Mouse (Mus musculus) forebrain, embryonic 16.5 days (tissue): ENCODE data around the gene Tbc1d1. TPM values are rescaled to one million over a fixed set of nuclear protein-coding genes. Genes with fewer than 3 reads are reported as not detected.

ENCODE experiments used
- ATAC-seq: fragments of 200-750 bp; cut with Nextera tagmentation; 2 replicates; pipeline ENCODE4 v1.8.0; 2017; ENCODE audit warnings: mild to moderate bottlenecking, moderate library complexity
- H3K27ac ChIP-seq: fragments of 300-500 bp; sonication (generic); 2 replicates; pipeline ENCODE4 v1.5.1; 2014; ENCODE audit warnings: low read length, control low read depth
- H3K27me3 ChIP-seq: fragments of 300-500 bp; sonication (generic); replicated peaks from 2 replicates; pipeline ENCODE4 v1.6.1; 2014; ENCODE audit warnings: low read length; ENCODE audit not compliant: control insufficient read depth, insufficient read depth
- H3K36me3 ChIP-seq: fragments of 300-500 bp; sonication (generic); 2 replicates; pipeline ENCODE4 v1.6.1; 2014; ENCODE audit not compliant: control insufficient read depth, insufficient read depth
- H3K4me1 ChIP-seq: fragments of 300-500 bp; sonication (generic); replicated peaks from 2 replicates; pipeline ENCODE4 v1.6.1; 2014; ENCODE audit warnings: low read length; ENCODE audit not compliant: control insufficient read depth, insufficient read depth
- H3K4me2 ChIP-seq: fragments of 300-500 bp; sonication (generic); 2 replicates; pipeline ENCODE4 v1.6.1; 2014; ENCODE audit warnings: mild to moderate bottlenecking, low read length, control low read depth
- H3K4me3 ChIP-seq: fragments of 300-500 bp; sonication (generic); replicated peaks from 2 replicates; pipeline ENCODE4 v1.5.1; 2014; ENCODE audit warnings: mild to moderate bottlenecking, low read length, control low read depth
- H3K9ac ChIP-seq: fragments of 300-500 bp; sonication (generic); replicated peaks from 2 replicates; pipeline ENCODE4 v1.6.1; 2014; ENCODE audit warnings: low read depth, low read length, control low read depth
- H3K9me3 ChIP-seq: fragments of 300-500 bp; sonication (generic); 2 replicates; pipeline ENCODE4 v1.6.1; 2016; ENCODE audit warnings: low read length; ENCODE audit not compliant: control insufficient read depth
- WGBS: fragments of 180-500 bp; shearing (Covaris S2); extraction: QIAGEN DNeasy Blood & Tissue Kit; methylation state at CpG from one replicate; pipeline ENCODE4 v1.1.7; 2014; 5-methylcytosine and 5-hydroxymethylcytosine counted together
- polyA plus RNA-seq: library from polyadenylated mRNA; unstranded; fragments of >200 nt; fragmentation: Nextera tagmentation; extraction: Ambion mirVana; gene quantifications from 2 replicates; pipeline ENCODE4 v1.2.1, GENCODE M21; 2015

Tbc1d1 gene
- 11.5 and 11.6 TPM in 2 replicates for polyA plus RNA-seq

DNA sequence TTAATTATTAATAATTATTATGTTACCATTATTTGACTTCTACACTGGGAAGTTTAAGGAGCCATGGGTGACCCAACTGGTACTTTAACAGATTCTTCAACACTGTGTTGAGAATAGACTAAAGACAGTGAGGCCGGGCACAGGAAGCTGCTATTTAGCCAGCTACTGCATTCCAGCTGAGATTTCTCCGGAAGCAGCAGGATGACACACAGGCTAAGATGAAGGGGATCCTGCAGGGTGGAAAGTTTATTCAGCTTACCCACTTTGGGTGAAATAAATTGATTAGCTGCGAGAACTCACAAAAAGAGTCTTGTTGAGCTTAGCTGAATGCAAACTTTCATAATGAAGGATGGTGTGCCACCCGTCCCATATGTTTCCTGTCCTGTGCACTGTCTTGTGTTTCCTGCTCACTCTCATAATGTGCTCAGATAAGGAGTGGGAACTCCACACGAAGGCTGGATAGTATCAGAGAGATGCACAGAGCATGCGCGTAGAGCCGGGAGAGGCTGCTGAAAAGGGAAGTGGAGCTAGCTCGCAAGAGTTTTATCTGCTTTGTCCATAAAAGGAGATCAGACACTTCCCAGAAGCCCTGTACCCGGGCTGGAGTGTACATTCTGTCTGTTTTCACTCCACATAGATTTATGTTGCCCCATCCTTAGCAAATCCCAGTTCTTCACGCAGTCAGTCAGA is at the start of gene Tbc1d1:
TSS of gene Tbc1d1 (plus strand) at position 445 of the 690 bp plus-strand sequence.
- H3K27ac ChIP-seq = no peak within 1 kb of the TSS

DNA sequence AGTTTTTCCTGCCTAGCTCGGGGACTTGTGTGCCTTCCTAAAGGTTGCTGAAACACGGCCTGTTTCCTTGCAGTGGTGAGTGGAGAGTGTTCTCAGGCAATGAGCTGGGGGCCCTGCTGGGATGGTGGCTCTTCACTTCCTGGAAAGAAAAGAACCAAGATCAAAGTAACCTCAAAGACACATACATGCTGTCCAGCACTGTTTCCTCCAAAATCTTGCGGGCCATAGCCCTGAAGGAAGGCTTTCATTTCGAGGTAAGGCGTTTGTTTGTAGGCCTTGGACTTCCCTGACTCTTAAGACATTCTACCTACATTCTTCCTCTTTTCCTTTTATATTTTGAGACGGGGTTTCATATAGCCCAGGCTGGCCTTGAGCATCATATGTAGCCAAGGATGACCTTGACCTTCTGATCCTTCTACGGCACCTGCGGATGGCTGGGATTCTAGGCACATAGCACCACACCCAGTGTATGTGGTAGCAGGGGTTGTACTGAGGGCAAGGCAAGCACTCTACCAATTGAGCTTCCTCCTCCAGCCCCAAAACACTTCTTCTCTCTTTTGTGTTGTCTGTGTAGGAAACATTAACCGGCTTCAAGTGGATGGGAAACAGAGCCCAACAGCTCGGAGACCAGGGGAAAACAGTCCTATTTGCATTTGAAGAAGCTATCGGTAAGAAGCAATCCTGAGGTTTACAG is 48.4 kb upstream of the Tbc1d1 start:
- WGBS = 88% methylated on average over 11 of the region's 11 CpGs
- no peaks in the 10 kb centered on the region for H3K9me3 ChIP-seq
- H3K27me3 ChIP-seq = no peaks in the 10 kb centered on the region
- no peak overlapping the region for H3K4me3 ChIP-seq
- no peak overlapping the region for H3K9ac ChIP-seq
- no peak overlapping the region for H3K4me2 ChIP-seq
- peaks cover 27% of the 10 kb centered on the region for H3K36me3 ChIP-seq
- ATAC-seq = no peak
- H3K4me1 ChIP-seq = no peaks in the 10 kb centered on the region
- no peak overlapping the region for H3K27ac ChIP-seq

More for the DNA sequence above, at the start of gene Tbc1d1:
- 59% methylated on average over 11 of the region's 11 CpGs for WGBS
- no peak within 1 kb of the TSS for H3K9ac ChIP-seq
- no peak within 1 kb of the TSS for H3K4me3 ChIP-seq
- no peaks in the 10 kb centered on the region for H3K9me3 ChIP-seq
- no peaks in the 10 kb centered on the region for H3K36me3 ChIP-seq
- ATAC-seq = no peak
- no peak within 1 kb of the TSS for H3K4me2 ChIP-seq
- peaks cover 9% of the 10 kb centered on the region for H3K4me1 ChIP-seq
- H3K27me3 ChIP-seq = peaks cover 4% of the 10 kb centered on the region

GRCm38 (mm10) chr5:64109217-64109616 is 46.9 kb upstream of the Tbc1d1 start:
- Histone ChIP-seq H3K36me3 (peaks cover 36% of the 10 kb centered on the region), H3K4me2 (no peak overlapping the region), H3K9ac (no peak overlapping the region), H3K9me3 (no peaks in the 10 kb centered on the region), H3K27ac (no peak overlapping the region), H3K4me3 (no peak overlapping the region), H3K4me1 (no peaks in the 10 kb centered on the region), H3K27me3 (no peaks in the 10 kb centered on the region)
- 0 out of 2 replicates have a peak, but pooled peaks have one; percentile 55 for ATAC-seq
- 55% methylated on average over 3 of the region's 3 CpGs for WGBS

DNA sequence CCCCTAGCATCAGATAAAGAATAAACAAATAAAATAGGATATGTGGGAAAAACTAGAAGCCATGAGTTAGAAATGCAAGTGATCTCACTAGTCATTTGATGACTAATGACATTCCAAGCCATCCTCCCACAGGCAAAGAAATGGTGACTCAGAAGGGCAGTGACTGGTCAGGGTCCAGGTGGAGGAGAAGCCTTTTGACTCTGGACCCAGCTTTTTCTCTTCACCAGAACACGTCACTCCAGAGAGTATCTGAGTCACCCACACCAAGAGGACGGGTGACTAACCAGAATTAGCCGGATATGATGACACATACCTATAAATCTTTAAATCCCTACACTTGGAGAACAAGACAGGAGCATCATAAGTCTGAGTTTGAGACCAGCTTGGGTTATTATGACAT is 43.7 kb upstream of the Tbc1d1 start:
- WGBS = 96% methylated on average over 3 of the region's 3 CpGs
- Histone ChIP-seq H3K4me3 (no peak overlapping the region), H3K4me2 (no peak overlapping the region), H3K9ac (no peak overlapping the region), H3K9me3 (peaks cover 11% of the 10 kb centered on the region), H3K27me3 (no peaks in the 10 kb centered on the region), H3K4me1 (no peaks in the 10 kb centered on the region), H3K36me3 (peaks cover 52% of the 10 kb centered on the region), H3K27ac (no peak overlapping the region)
- no peak for ATAC-seq

GRCm38 (mm10) chr5:64114210-64114609 is 41.9 kb upstream of the Tbc1d1 start:
- ATAC-seq = no peak
- H3K36me3 ChIP-seq = peaks cover 45% of the 10 kb centered on the region
- peaks cover 11% of the 10 kb centered on the region for H3K9me3 ChIP-seq
- no peaks in the 10 kb centered on the region for H3K27me3 ChIP-seq
- no peaks in the 10 kb centered on the region for H3K4me1 ChIP-seq
- no peak overlapping the region for H3K4me3 ChIP-seq
- no peak overlapping the region for H3K4me2 ChIP-seq
- H3K27ac ChIP-seq = no peak overlapping the region
- 95% methylated on average over 6 of the region's 6 CpGs for WGBS
- no peak overlapping the region for H3K9ac ChIP-seq

DNA sequence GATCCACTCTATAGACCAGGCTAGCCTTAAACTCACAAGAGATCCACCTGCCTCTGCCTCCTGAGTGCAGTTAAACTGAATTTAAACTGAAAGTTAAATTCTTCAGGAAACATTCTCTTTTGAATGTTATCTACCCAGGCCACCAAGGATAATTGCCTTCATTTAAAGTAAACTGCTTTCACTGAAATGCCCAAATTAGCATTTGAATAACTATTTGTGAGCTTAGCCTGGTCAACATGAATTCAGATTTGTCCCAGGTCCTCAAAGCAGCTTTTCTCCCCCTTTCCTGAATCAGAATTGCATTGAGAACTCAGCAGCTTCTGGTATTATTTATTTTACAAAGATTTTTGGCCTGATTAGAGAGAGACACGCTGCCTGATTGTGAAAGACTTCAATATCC is 38.9 kb upstream of the Tbc1d1 start:
- Histone ChIP-seq H3K9me3 (peaks cover 11% of the 10 kb centered on the region), H3K4me1 (no peaks in the 10 kb centered on the region), H3K27ac (no peak overlapping the region), H3K27me3 (no peaks in the 10 kb centered on the region), H3K4me2 (no peak overlapping the region), H3K36me3 (peaks cover 37% of the 10 kb centered on the region), H3K4me3 (no peak overlapping the region), H3K9ac (no peak overlapping the region)
- no peak for ATAC-seq
- 16% methylated on average over 1 of the region's 1 CpGs for WGBS

DNA sequence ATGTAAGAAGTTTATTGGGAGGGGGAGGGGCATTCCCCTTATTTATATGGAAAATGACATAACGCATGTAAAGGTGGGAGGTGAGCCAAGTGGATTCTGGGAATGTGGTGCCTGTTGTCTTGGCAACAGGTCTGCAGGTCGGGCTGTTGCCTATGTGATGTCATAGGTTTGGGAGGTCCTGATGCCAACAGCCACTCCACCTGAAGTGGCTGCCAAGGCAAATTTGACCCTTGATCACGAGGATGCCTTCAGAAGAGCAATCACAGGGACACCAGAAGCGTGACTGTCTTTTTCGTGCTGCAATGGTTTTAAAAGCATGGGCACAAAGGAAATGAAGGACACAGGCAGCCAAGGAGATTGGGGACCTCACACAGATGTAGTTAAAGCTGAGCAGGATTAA is 30.3 kb upstream of the Tbc1d1 start:
- H3K4me3 ChIP-seq = no peak overlapping the region
- no peaks in the 10 kb centered on the region for H3K9me3 ChIP-seq
- no peaks in the 10 kb centered on the region for H3K4me1 ChIP-seq
- H3K9ac ChIP-seq = no peak overlapping the region
- WGBS = 63% methylated on average over 5 of the region's 5 CpGs
- no peak overlapping the region for H3K27ac ChIP-seq
- no peak overlapping the region for H3K4me2 ChIP-seq
- no peak for ATAC-seq
- H3K27me3 ChIP-seq = no peaks in the 10 kb centered on the region
- no peaks in the 10 kb centered on the region; the same call in 1 of the 2 replicates for H3K36me3 ChIP-seq

GRCm38 (mm10) chr5:64131550-64131949 is 24.6 kb upstream of the Tbc1d1 start:
- no peak for ATAC-seq
- Histone ChIP-seq H3K4me2 (no peak overlapping the region), H3K36me3 (no peaks in the 10 kb centered on the region; the same call in 1 of the 2 replicates), H3K9me3 (no peaks in the 10 kb centered on the region), H3K27ac (no peak overlapping the region), H3K4me1 (no peaks in the 10 kb centered on the region), H3K4me3 (no peak overlapping the region), H3K9ac (no peak overlapping the region), H3K27me3 (no peaks in the 10 kb centered on the region)
- WGBS = 73% methylated on average over 5 of the region's 5 CpGs

- ATAC-seq = no peak
- WGBS = 87% methylated on average over 4 of the region's 4 CpGs
- H3K4me2 ChIP-seq = no peak overlapping the region
- H3K27me3 ChIP-seq = no peaks in the 10 kb centered on the region
- H3K4me1 ChIP-seq = no peaks in the 10 kb centered on the region
- no peak overlapping the region for H3K27ac ChIP-seq
- no peaks in the 10 kb centered on the region for H3K9me3 ChIP-seq
- no peak overlapping the region for H3K9ac ChIP-seq
- no peak overlapping the region for H3K4me3 ChIP-seq
- no peaks in the 10 kb centered on the region for H3K36me3 ChIP-seq
These were observed 22.2 kb upstream of the Tbc1d1 start for GRCm38 (mm10) chr5:64133901-64134300.
